Mouse (Mus musculus) spleen, postnatal 36 days (tissue): ENCODE data around the gene Snx4.

Experiments used
- DNase-seq, 2 experiments: peaks; one replicate each; pipeline ENCODE4 v3.0.0; 2022; ENCODE audit warnings: low spot score in 2 of 2, mixed read lengths in 1 of 2

Snx4 gene

GRCm38 (mm10) chr16:33271824-33272223 lies 20.6 kb downstream of the Snx4 start:
- DNase-seq, result no peak

GRCm38 (mm10) chr16:33283079-33283478 lies 31.8 kb downstream of the Snx4 start:
- DNase-seq, result no peak

GRCm38 (mm10) chr16:33288536-33288935 lies 37.3 kb downstream of the Snx4 start:
- no peak for DNase-seq

DNA sequence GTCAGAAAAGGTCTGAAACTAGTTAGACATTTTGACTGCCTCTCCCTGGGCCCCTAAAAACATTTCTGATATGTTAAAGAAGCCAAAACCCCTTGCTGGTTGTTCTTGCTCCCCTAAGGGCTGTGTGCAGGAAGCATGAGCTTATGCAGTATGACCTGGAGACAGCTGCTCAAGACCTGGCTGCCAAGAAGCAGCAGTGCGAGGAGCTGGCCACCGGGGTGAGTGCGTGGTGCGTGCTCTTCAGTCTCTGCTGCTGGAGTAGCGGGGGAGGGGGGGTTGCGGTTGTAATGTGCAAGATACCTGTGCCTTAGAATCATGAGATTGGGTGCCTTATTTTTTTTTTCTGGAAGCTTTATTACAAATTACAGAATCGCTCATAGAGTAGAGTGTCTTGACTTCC lies 38.7 kb downstream of the Snx4 start:
- no peak for DNase-seq

DNA sequence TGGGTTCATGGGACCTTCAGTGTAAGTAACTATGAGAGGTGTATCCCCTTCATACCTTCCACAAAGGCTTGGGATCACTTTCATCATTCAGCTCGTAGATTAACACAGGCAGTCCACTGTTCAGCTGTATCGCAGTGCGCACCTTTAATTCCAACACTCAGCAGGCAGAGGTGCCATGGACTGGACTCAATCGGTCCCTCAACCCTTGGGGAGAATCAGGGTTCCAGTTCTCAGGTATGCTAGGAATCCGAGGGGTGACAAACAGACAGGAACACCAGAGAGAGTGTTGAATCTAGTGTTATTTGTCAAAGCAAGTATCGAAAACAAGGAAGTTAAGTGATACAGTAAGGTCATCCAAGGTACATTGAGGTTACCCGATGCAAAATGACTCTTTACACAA lies 41.0 kb downstream of the Snx4 start:
- no peak for DNase-seq

GRCm38 (mm10) chr16:33294681-33295080 lies 43.4 kb downstream of the Snx4 start:
- DNase-seq, result no peak

GRCm38 (mm10) chr16:33295321-33295720 lies 44.1 kb downstream of the Snx4 start:
- DNase-seq, result no peak

DNA sequence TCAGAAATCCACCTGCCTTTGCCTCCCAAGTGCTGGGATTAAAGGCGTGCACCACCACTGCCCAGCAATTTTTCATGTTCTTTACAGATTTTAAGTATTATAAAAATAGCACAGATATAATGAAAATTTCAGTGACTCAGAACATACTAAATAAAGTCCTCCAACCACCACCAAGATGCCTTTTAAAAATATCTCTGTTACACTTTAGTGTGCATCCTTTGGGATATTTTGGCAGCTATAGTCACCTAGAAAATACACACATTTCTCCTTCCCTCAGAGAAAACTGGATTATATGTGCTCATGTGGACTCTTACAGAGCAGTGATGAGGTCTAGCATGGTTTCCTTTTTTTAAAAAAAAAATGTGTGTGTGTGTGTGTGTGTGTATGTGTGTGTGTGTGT lies 46.3 kb downstream of the Snx4 start:
- DNase-seq, result no peak

DNA sequence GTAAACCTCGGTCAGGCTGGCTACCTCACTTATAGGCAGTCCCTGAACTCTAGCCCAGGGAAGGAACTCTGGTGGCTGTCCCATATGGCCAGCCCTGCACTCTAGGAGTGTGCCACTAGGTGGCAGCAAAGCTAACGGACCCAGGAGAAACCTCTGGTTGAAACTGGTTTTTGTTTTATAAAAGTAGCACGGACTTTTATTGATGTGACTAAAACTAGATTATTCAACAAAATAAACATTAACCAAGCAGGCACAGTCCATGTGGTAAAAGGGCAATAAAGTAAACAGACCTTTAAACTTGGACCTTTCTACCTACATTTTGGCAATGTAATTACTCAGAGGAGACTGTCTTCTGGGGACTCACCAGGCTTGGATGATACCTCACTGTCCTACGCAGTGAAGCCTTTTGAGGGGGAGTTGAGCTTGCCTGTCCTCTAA lies 55.4 kb downstream of the Snx4 start:
- peak; percentile 40 to 49 for DNase-seq

DNA sequence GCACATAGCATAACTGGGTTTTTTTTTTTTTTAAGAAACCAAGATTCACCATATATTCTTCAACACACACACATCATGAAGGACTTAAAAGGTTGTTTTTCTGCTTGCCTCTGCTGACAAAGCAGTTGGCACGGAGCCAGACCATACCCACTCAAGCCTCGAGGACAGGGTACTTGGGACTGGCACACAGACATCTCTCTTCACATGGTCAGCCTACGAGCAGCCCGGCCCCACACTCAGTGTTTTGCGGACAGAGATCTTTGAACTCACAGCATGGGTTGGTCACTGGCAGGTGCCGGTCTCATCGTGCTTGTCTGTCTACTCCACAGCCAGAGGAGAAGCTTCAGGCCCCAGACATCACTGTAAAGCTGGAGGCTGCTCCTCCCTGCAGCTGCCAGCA lies 56.5 kb downstream of the Snx4 start:
- DNase-seq, result no peak

DNA sequence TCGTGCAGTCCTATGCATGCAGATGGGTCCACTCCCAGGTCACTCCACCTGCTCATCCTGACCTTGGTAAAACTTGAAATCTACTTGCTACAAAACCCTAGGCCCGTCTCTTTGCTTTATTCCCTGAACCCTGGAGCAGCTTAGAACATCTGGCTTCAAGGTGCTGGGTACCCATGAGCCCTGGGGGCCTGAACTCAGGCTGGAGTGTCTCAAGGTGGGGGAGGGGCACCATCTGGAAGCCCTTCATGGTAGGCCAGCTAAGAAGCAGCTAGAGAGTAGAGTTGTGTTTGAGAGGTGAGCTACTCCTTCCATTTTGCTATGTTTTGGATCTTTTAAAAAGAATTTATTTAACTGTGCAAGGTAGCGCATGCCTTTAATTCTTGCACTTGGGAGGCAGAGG lies 57.8 kb downstream of the Snx4 start:
- no peak for DNase-seq

GRCm38 (mm10) chr16:33315611-33316010 lies 64.4 kb downstream of the Snx4 start:
- DNase-seq, result no peak

DNA sequence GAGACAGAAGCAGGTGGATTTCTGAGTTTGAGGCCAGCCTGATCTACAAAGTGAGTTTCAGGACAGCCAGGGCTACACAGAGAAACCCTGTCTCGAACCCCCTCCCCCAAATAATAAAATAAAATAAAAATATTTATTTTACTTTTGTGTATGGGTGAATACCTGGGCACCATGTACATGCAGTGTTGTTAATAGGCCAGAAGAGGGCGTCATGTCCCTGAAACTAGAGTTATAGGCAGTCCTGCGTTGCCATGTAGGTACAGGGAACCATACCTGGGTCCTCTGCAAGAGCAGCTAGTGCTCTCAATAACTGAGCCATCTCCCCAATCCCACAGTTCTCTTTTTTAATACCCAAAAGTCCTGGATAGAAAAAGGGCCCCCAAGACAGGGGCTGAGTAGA lies 66.4 kb downstream of the Snx4 start:
- DNase-seq, result no peak

GRCm38 (mm10) chr16:33318059-33318458 lies 66.8 kb downstream of the Snx4 start:
- no peak for DNase-seq

DNA sequence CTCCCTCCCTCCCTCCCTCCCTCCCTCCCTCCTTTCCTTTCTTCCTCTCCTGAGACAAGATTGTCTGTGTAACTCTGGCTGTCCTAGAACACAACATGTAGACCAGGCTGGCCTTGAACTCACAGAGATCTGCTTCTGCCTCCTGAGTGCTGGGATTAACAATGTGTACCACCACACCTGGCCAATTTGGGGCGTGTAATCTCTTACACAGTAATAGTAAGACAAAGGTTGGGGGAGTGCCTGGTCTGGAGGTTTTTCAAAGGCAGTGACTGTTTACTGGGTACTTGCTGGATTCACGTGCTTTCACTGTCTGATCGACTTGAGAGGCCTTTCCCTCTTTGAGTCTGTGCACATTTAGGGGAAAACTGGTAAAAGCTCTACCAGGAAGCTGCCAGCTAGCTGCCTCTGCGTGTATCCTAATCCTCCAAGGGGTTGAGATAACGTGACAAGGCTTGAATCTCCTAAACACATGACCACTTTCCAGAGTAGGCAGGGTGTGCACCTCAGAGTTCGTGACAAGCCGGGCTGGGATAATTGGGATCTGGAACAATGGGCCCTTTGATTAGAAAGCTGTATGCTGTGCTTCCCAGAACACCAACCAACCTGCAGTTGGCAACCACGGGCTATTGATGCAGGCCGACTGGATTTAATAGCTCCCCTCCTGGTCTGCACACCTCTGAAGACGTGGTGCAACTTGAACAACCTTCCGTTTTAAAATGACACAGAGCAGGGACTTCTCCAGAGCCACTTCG lies 74.6 kb downstream of the Snx4 start:
- DNase-seq, result no peak

GRCm38 (mm10) chr16:33326589-33326988 lies 75.3 kb downstream of the Snx4 start:
- no peak for DNase-seq

- DNase-seq, result no peak
Observed at GRCm38 (mm10) chr16:33327101-33327500, 75.9 kb downstream of the Snx4 start.

DNA sequence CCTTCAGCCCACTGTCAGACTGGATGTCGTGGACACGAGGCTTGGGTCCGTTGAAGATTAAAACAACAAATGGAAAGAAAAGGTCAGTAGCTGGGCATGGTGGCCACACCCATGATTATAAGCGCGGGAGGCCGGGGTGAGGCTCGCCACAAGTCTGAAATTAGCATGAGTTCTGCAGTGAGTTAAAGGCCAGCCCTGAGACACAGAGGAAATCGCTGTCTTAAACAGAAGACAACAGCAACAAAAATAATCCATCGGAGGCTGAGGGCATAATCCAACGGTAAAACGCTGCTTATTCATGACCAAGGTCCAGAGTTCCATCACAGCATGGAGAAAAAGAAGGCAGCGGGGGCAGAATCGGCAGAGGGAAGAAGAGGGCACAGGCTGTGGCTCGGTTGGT lies 81.8 kb downstream of the Snx4 start:
- no peak for DNase-seq

GRCm38 (mm10) chr16:33337177-33337576 lies 85.9 kb downstream of the Snx4 start:
- DNase-seq, result peak; percentile 13 to 17

- DNase-seq, result no peak
Observed at GRCm38 (mm10) chr16:33337681-33338080, 86.4 kb downstream of the Snx4 start.

DNA sequence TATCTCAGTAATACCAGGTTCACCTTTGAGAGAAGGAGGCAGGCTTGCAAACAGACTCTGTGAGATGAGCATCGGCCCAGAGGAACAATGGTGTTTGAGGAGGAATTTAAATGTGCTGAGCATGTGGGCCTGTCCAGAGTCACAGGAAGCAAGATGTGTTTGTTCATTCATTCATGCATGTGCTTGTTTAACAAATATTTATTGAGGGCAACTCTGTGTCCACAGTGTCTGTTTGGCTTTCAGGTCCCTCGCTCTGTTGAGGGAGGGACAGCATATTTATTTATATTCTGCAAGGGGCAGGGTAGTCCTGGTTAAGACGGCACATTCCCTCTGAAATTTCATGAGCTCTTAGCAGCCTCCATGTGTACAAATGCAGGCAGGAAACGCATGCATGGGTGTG lies 87.2 kb downstream of the Snx4 start:
- no peak for DNase-seq

DNA sequence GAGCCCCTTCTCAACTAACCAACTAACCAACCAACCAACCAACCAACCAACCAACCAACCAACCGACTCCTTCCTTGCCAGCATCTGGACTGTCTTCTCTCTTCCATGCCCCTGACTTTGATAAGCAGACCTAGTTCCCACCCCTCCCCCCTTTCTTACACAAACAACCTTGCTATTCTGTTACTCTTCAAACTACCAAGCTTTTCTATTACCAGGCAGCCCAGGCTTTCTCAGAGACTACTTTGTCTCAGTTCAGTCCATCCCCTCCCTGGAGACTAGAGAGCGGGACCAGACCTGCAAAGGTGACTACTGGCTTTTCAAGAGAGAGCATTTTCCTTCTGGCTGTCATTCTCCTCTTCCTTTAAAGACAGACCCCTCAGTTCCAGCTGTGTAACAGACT lies 88.2 kb downstream of the Snx4 start:
- no peak for DNase-seq

GRCm38 (mm10) chr16:33342356-33342755 lies 91.1 kb downstream of the Snx4 start:
- no peak for DNase-seq

DNA sequence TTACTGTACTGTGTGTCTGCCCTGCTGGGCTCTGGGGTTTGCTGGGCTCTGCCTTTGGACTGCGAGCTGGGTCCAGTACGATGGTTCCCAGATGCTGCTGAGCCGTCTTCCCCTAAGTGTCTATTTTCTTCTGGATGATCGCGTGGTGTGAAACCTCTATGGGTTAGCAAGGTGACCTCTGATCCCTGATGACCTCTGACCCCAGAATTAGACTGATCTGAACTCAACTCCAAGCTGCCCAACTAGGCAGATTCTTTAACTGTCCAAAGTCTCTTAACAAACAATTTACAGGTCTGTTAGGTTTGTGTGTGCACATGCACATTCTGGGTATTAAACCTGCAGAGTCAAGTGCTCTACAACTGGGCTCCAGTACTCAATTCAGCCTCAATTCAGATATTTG lies 91.9 kb downstream of the Snx4 start:
- no peak for DNase-seq
